Mouse (Mus musculus) bone marrow, adult 2 months (tissue): ENCODE measurements around the gene Bmf. TPM values are rescaled to one million over a fixed set of nuclear protein-coding genes. Genes with fewer than 3 reads are reported as not detected.

ENCODE experiments used
- H3K27ac ChIP-seq: fragments of 200-500 bp; 2 replicates; pipeline ENCODE4 v1.5.1; 2012; ENCODE audit warnings: low read depth, mild to moderate bottlenecking, control low read depth, inconsistent platforms, low read length; ENCODE audit not compliant: control insufficient read depth, poor library complexity, insufficient read depth
- H3K4me1 ChIP-seq: fragments of 200-500 bp; 2 replicates; pipeline ENCODE4 v1.6.1; 2011; ENCODE audit warnings: low read length; ENCODE audit not compliant: control insufficient read depth, insufficient read depth
- H3K4me3 ChIP-seq: fragments of 200-500 bp; replicated peaks from 2 replicates; pipeline ENCODE3; 2011; ENCODE audit warnings: mild to moderate bottlenecking, low read depth, low read length, control low read depth; ENCODE audit not compliant: control insufficient read depth
- CTCF ChIP-seq: fragments of 200-500 bp; IDR thresholded peaks from 2 replicates; pipeline ENCODE4 v1.5.1; 2011; ENCODE audit warnings: low read length, control low read depth; ENCODE audit not compliant: control insufficient read depth, insufficient read depth
- POLR2A ChIP-seq: fragments of 200-500 bp; IDR thresholded peaks from 2 replicates; pipeline ENCODE4 v1.6.1; 2011; ENCODE audit warnings: low read depth, mild to moderate bottlenecking, control low read depth, low read length, borderline replicate concordance; ENCODE audit not compliant: control insufficient read depth
- WGBS: fragments of 180-500 bp; shearing (Covaris S2); methylation state at CpG from one replicate; pipeline ENCODE4 v1.1.7; 2018; 5-methylcytosine and 5-hydroxymethylcytosine counted together
- polyA plus RNA-seq: library from polyadenylated mRNA; stranded (reverse); fragments of >200 nt; gene quantifications from 2 replicates; pipeline ENCODE4 v1.2.4, GENCODE M21; 2011; ENCODE audit warnings: low replicate concordance; ENCODE audit not compliant: missing spikeins, insufficient read depth, insufficient read length

The Bmf gene
- 7.3 and 8.8 TPM in 2 replicates for polyA plus RNA-seq

DNA sequence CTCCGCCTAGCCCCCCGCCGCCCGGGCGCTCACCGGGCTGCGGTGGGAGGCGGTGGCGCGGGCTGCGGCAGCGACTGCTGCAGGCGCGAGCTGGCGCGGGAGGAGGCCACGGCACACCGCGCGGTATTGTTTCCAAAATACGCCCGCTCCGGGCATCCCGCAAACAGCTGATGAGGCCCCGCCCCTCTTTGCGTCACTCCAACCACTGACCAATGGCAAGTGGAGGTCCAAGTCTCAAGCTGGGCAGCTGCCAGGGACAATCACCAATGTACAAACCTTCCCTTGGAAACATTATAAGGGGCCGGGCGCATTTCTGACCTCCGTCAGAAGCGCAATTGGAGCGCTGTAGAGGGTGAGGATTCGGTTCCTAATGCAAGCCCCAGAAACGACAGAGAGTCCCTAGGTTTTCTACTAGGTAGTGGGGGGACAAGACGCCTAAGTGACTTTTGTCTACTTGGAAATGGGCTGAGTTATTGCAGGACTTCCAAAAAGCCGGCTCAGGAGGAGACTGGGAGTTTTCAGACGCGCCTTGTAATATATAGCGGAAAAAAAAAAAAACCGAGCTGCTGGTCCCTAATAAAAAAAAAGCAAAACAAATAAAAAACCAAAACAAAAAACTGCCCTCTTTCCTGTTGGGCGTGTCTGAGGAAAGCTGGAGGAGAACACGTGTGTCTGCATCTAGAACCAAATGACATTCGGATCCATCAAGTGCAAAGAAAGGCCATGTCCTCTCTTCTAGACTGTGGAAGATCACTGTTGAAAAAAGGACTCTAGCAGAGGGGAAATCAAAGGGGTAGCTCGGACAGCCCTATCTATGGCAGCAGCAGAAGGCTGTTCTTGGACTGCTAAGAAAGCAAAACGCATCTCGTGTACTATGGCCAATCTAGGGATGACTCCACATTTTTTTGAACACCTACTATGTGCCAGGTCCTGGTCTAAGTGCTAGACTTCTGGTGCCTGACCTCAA, at the start of gene Bmf:
Gene Bmf (minus strand): TSS at position 181 of the 967 bp plus-strand sequence.
- Histone ChIP-seq H3K4me3 (peak within 1 kb of the TSS; percentile 77), H3K27ac (peak within 1 kb of the TSS; percentile 75), H3K4me1 (peaks cover 10% of the 10 kb centered on the region)
- TF ChIP-seq POLR2A (peak; percentile 59; the same call in 1 of the 2 replicates), CTCF (no peak)
- WGBS: under 1% methylated on average over 45 of the region's 45 CpGs

DNA sequence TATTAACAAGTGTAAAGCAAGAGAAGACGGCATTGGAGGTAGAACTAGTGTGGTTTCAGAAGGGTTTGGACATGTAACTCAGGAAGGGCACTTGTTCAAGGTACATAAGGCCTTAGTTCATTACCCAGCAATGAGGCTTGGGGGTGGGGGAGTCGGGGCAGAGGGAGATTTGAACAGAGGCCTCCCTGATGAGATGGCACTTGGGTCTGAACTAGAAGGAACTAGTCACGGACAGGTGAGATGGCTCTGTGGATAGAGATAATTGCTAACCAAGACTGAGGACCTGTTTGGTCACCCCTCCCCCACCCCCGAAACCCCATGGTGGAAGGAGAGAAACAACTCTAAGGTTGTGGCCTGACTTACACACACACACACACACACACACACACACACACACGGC, 49.6 kb upstream of the Bmf start:
- no peak for TF ChIP-seq POLR2A
- TF ChIP-seq CTCF: no peak
- Histone ChIP-seq H3K4me3 (peak overlapping the region; percentile 94), H3K27ac (no peak overlapping the region), H3K4me1 (peaks cover 6% of the 10 kb centered on the region)
- 35% methylated on average over 5 of the region's 5 CpGs for WGBS

DNA sequence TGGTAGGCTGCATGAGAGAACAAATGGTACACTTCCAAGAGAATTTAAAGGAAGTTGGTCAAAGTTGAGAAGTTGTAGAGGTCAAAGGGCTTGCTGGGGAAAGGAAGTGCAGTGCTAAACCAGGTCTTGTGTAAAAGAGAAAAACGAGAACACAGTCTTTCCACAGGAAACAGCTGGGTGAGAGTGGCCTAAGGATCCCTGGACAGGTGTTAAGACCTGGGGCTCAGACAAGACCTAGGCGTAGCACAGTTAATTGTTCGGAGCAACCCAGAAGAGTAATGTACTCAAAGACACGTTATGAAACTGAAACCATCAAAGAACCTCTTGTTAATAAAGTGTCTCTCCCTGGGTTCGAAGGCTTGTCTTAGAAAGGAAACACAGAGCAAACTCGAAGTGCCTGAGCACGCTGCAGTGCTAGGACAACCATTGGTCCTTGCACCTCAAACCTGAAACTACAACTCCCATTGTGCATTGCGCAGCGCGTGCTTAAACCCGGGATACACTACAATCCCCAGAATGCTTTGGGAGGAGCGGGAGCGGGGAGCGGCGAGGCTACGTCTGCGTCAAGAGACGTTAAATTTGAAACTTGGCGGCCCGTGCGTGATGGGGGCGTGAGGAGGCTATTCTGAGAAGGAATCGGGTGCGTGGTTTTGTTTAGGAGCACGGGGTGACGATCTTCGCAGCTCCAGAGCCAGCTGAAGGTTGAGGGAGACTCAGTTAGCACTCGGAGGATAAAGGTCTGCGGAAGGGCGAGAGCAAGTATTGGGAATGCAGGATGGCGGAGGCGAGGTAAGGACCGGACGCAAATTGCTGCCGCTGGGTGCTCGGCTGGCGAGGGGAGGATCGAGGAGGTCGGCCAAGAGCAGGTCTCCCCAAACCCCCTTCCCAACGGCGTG, 48.4 kb upstream of the Bmf start, which contains the start of gene Bub1b:
Gene Bub1b (plus strand): TSS at position 539 of the 896 bp plus-strand sequence.
- peak within 1 kb of the TSS; percentile 94 for H3K4me3 ChIP-seq
- WGBS: 5% methylated on average over 41 of the region's 41 CpGs
- H3K27ac ChIP-seq: peak within 1 kb of the TSS; percentile 28
- H3K4me1 ChIP-seq: peaks cover 6% of the 10 kb centered on the region
- TF ChIP-seq POLR2A: peak; percentile 6; the same call in 1 of the 2 replicates
- no peak for TF ChIP-seq CTCF

DNA sequence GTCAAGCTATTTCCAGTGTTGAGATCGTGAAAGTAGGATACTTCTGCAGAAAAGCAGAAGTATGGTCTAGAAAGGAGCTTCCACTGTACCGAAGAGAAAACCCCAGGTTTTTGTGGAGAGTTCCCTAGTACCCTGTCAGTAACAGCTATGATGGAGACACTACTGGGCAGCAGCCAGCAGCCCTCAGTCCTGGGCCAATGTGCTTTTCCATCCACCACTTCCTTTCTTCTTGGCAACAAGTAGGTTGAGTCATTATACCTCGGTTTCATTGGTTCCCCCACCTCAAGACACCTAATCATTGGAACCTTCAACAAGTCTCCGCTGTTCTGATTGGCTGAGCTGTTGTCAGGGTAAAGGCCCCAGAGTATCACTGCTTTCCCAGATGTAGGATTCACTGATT, 41.6 kb upstream of the Bmf start:
- 25% methylated on average over 4 of the region's 4 CpGs for WGBS
- Histone ChIP-seq H3K27ac (no peak overlapping the region), H3K4me1 (no peaks in the 10 kb centered on the region), H3K4me3 (no peak overlapping the region)
- TF ChIP-seq POLR2A: no peak
- TF ChIP-seq CTCF: no peak

- H3K27ac ChIP-seq: no peak overlapping the region
- no peak for TF ChIP-seq CTCF
- no peak for TF ChIP-seq POLR2A
- no peak overlapping the region for H3K4me3 ChIP-seq
- no peaks in the 10 kb centered on the region for H3K4me1 ChIP-seq
- 46% methylated on average over 3 of the region's 3 CpGs for WGBS
Observed at GRCm38 (mm10) chr2:118587686-118588085, 38.2 kb upstream of the Bmf start.

GRCm38 (mm10) chr2:118586013-118586412, 36.5 kb upstream of the Bmf start:
- Histone ChIP-seq H3K4me1 (no peaks in the 10 kb centered on the region), H3K27ac (no peak overlapping the region), H3K4me3 (no peak overlapping the region)
- WGBS: 84% methylated on average over 5 of the region's 5 CpGs
- TF ChIP-seq CTCF (no peak), POLR2A (no peak)

- WGBS: 48% methylated on average over 3 of the region's 3 CpGs
- H3K27ac ChIP-seq: no peak overlapping the region
- TF ChIP-seq CTCF (no peak), POLR2A (no peak)
- no peak overlapping the region for H3K4me3 ChIP-seq
- H3K4me1 ChIP-seq: no peaks in the 10 kb centered on the region
Observed at GRCm38 (mm10) chr2:118573135-118573534, 23.6 kb upstream of the Bmf start.
